Mouse (Mus musculus): ENCODE measurements around the gene Usf3. TPM values are rescaled to one million over a fixed set of nuclear protein-coding genes. Genes with fewer than 3 reads are reported as not detected.

Usf3 gene
- total and polyA plus RNA-seq, 3 experiments, result 4.0 to 8.5 (median 5.2) TPM

DNA sequence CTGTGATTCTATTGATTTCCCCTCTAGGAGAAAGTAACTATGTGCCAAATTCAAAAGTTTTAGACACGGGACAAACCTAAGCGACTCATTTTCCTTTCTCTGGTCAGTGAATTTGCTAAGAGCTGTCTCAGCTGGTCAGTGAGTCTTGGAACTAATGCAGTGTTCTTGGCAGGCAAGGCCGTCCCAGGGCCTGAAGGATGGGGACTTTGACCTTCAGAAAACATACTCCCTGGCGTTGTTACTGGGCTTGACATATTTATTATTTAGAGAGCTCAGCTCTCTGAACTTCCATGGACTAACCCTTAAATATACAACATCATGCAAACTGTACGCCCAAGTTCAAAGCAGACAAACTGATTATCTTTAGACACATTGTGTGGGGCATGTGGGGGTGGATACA lies 97.6 kb downstream of the Usf3 start:
- dilution Hi-C loops (cut with MboI; ENCODE audit: extremely low pct_ligation_motif_present, extremely low pct_unique_long_range_greater_than_20kb, low sequenced_read_pairs) (no loop called here), in situ Hi-C loops (cut with MboI; ENCODE audit: low pct_ligation_motif_present, low pct_unique_long_range_greater_than_20kb, low sequenced_read_pairs) (no loop called here)
- H3K9ac ChIP-seq (ENCODE audit: insufficient read depth, low read depth), result no peak overlapping the region
- H3K4me1 ChIP-seq (ENCODE audit: control insufficient read depth in 1 of 2, insufficient read depth in 2 of 2), result peaks cover 5 to 6% of the 10 kb centered on the region in 2 experiments; a peak in 2 of 4 replicates
- no peaks in the 10 kb centered on the region for H3K36me3 ChIP-seq (replicated peaks in 1 of 2; ENCODE audit: control insufficient read depth in 1 of 2, insufficient read depth in 1 of 2, low read length in 1 of 2)
- no peak overlapping the region for H3K4me3 ChIP-seq (replicated peaks in 1 of 3; ENCODE audit: low read depth in 2 of 3, low read length in 2 of 3, poor library complexity in 1 of 3)
- H3K4me2 ChIP-seq (ENCODE audit: insufficient read depth, low read depth, poor library complexity, severe bottlenecking), result no peak overlapping the region
- no peaks in the 10 kb centered on the region for H3K9me3 ChIP-seq (replicated peaks; ENCODE audit: low read length)
- no peak for TF ChIP-seq TCF12 (IDR thresholded peaks at IDR 0.05; ENCODE audit: low read depth, low read length)
- TF ChIP-seq NRF1 (IDR thresholded peaks at IDR 0.05; ENCODE audit: low read depth, low read length), result no peak
- no peak for TF ChIP-seq RCOR1 (conservative IDR thresholded peaks at IDR 0.05; ENCODE audit: low read depth, low read length)
- no peak for TF ChIP-seq MAX (IDR thresholded peaks at IDR 0.05; ENCODE audit: low read length)
- TF ChIP-seq ZNF384 (IDR thresholded peaks at IDR 0.05; ENCODE audit: low read depth, low read length), result no peak
- no peak for TF ChIP-seq POLR2A (IDR thresholded peaks at IDR 0.05; ENCODE audit: low read depth, low read length)
- no peak for TF ChIP-seq ZKSCAN1 (IDR thresholded peaks at IDR 0.05; ENCODE audit: borderline replicate concordance, low read depth, low read length)
- no peak for TF ChIP-seq ETS1 (conservative IDR thresholded peaks at IDR 0.05; ENCODE audit: low read depth, low read length)
- TF ChIP-seq EP300 (IDR thresholded peaks at IDR 0.05; ENCODE audit: low read length), result no peak
- no peak for TF ChIP-seq KAT2A (IDR thresholded peaks at IDR 0.05; ENCODE audit: insufficient replicate concordance, low read length)
- H3K27me3 ChIP-seq (replicated peaks), result no peaks in the 10 kb centered on the region
- no peak overlapping the region for H3K27ac ChIP-seq (ENCODE audit: insufficient read depth, low read depth)
- H3K79me2 ChIP-seq (replicated peaks; ENCODE audit: control insufficient read depth, extremely low read depth, insufficient read depth, poor library complexity, severe bottlenecking), result no peaks in the 10 kb centered on the region
- no peak for DNase-seq (ENCODE audit: extremely low read depth)

DNA sequence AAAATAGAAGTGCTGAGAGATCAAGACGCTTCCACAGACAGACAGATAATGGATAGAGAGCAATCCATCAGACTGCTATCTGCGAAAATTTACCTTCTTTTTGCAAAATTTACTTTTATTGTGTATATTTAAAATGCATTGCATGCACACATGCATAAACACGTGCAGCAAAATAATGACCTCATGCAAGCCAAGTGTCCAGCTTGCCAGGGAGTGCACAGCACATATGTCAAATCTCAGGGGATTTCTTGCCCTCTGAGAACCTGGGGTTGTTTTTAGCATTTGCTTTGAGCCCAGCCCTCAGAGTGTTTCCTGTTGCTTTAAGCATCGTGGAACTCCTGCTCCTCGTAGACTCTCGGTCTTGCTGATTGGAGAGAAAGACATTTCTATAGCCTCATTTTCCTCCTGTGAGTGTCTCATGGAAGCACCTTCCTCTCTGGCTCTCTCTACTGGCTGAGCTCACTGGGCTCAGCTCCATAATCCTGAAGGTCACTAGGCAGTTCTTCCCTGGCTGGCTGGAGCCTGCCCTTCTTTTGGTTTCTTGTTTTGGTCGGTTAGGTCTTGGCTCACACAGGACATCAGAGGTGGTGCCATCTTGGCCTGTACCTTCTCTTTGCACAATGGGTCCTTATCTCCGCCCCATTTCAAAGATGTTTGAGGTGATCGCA lies 98.5 kb downstream of the Usf3 start:
- dilution Hi-C loops (cut with MboI; ENCODE audit: extremely low pct_ligation_motif_present, extremely low pct_unique_long_range_greater_than_20kb, low sequenced_read_pairs), result no loop called here

More for the DNA sequence above, 98.5 kb downstream of the Usf3 start:
- Histone ChIP-seq H3K9ac (ENCODE audit: insufficient read depth, low read depth) (no peak overlapping the region), H3K9me3 (replicated peaks; ENCODE audit: low read length) (no peaks in the 10 kb centered on the region), H3K36me3 (replicated peaks in 1 of 2; ENCODE audit: control insufficient read depth in 1 of 2, insufficient read depth in 1 of 2, low read length in 1 of 2) (no peaks in the 10 kb centered on the region), H3K79me2 (replicated peaks; ENCODE audit: control insufficient read depth, extremely low read depth, insufficient read depth, poor library complexity, severe bottlenecking) (no peaks in the 10 kb centered on the region), H3K4me1 (ENCODE audit: control insufficient read depth in 1 of 2, insufficient read depth in 2 of 2) (peaks cover 5 to 6% of the 10 kb centered on the region in 2 experiments; a peak in 2 of 4 replicates), H3K27me3 (replicated peaks) (no peaks in the 10 kb centered on the region), H3K27ac (ENCODE audit: insufficient read depth, low read depth) (no peak overlapping the region), H3K4me2 (ENCODE audit: insufficient read depth, low read depth, poor library complexity, severe bottlenecking) (0 out of 2 replicates have a peak overlapping the region, but pooled peaks have one; percentile 1), H3K4me3 (replicated peaks in 1 of 3; ENCODE audit: low read depth in 2 of 3, low read length in 2 of 3, poor library complexity in 1 of 3) (no peak overlapping the region)
- 0 out of 2 replicates have a peak, but pooled peaks have one; percentile 21 for TF ChIP-seq MEF2A (IDR thresholded peaks at IDR 0.05; ENCODE audit: borderline replicate concordance, low read depth, low read length)
- TF ChIP-seq BHLHE40 (IDR thresholded peaks at IDR 0.05; ENCODE audit: low read depth, low read length), result peak; percentile 85
- peak; percentile 22; the same call in 1 of the 2 replicates for TF ChIP-seq EP300 (IDR thresholded peaks at IDR 0.05; ENCODE audit: low read length)
- TF ChIP-seq ETS1 (conservative IDR thresholded peaks at IDR 0.05; ENCODE audit: low read depth, low read length), result 0 out of 2 replicates have a peak, but pooled peaks have one; percentile 23
- TF ChIP-seq MAX (IDR thresholded peaks at IDR 0.05; ENCODE audit: low read length), result 0 out of 2 replicates have a peak, but pooled peaks have one; percentile 35
- no peak for TF ChIP-seq NRF1 (IDR thresholded peaks at IDR 0.05; ENCODE audit: low read depth, low read length)
- in situ Hi-C loops (cut with MboI; ENCODE audit: low pct_ligation_motif_present, low pct_unique_long_range_greater_than_20kb, low sequenced_read_pairs), result no loop called here
- DNase-seq (ENCODE audit: extremely low read depth), result no peak

Other genes starting within 250 kb of the Usf3 start
- gene Qtrt2, start 246.4 kb upstream of the Usf3 start, total RNA-seq (2012; rRNA removed), result 52.1 and 64.3 TPM in 2 replicates
- 94.1 and 108 TPM in 2 replicates for gene Qtrt2, start 246.4 kb upstream of the Usf3 start, total RNA-seq (2014; rRNA removed)
- 60.0 and 71.6 TPM in 2 replicates for gene Qtrt2, start 246.4 kb upstream of the Usf3 start, polyA plus RNA-seq (2012; ENCODE audit: insufficient read length, low read depth)
- gene Zdhhc23, start 193.5 kb upstream of the Usf3 start, total RNA-seq (2012; rRNA removed), result 0.59 and 0.68 TPM in 2 replicates
- 0.07 and 0.20 TPM in 2 replicates for gene Zdhhc23, start 193.5 kb upstream of the Usf3 start, total RNA-seq (2014; rRNA removed)
- 0.46 and 0.55 TPM in 2 replicates for gene Zdhhc23, start 193.5 kb upstream of the Usf3 start, polyA plus RNA-seq (2012; ENCODE audit: insufficient read length, low read depth)
- 1.5 and 1.9 TPM in 2 replicates for gene Gramd1c, start 109.9 kb upstream of the Usf3 start, total RNA-seq (2012; rRNA removed)
- gene Gramd1c, start 109.9 kb upstream of the Usf3 start, total RNA-seq (2014; rRNA removed), result 3.9 and 5.1 TPM in 2 replicates
- gene Gramd1c, start 109.9 kb upstream of the Usf3 start, polyA plus RNA-seq (2012; ENCODE audit: insufficient read length, low read depth), result 3.1 and 3.5 TPM in 2 replicates
- 72.4 and 78.5 TPM in 2 replicates for gene Atp6v1a, start 33.5 kb upstream of the Usf3 start, total RNA-seq (2012; rRNA removed)
- 104 and 113 TPM in 2 replicates for gene Atp6v1a, start 33.5 kb upstream of the Usf3 start, total RNA-seq (2014; rRNA removed)
- 71.2 and 75.0 TPM in 2 replicates for gene Atp6v1a, start 33.5 kb upstream of the Usf3 start, polyA plus RNA-seq (2012; ENCODE audit: insufficient read length, low read depth)
- 40.1 and 57.5 TPM in 2 replicates for gene Naa50, start 33.4 kb upstream of the Usf3 start, total RNA-seq (2012; rRNA removed)
- gene Naa50, start 33.4 kb upstream of the Usf3 start, total RNA-seq (2014; rRNA removed), result 121 and 122 TPM in 2 replicates
- gene Naa50, start 33.4 kb upstream of the Usf3 start, polyA plus RNA-seq (2012; ENCODE audit: insufficient read length, low read depth), result 186 and 200 TPM in 2 replicates
- gene Sidt1, start 159.9 kb downstream of the Usf3 start, total RNA-seq (2012; rRNA removed), result not detected in 2 replicates
- gene Sidt1, start 159.9 kb downstream of the Usf3 start, total RNA-seq (2014; rRNA removed), result not detected in 2 replicates
- not detected in 2 replicates for gene Sidt1, start 159.9 kb downstream of the Usf3 start, polyA plus RNA-seq (2012; ENCODE audit: insufficient read length, low read depth)
- gene Spice1, start 173.9 kb downstream of the Usf3 start, total RNA-seq (2012; rRNA removed), result 10.5 and 15.7 TPM in 2 replicates
- gene Spice1, start 173.9 kb downstream of the Usf3 start, total RNA-seq (2014; rRNA removed), result 19.6 and 23.8 TPM in 2 replicates
- gene Spice1, start 173.9 kb downstream of the Usf3 start, polyA plus RNA-seq (2012; ENCODE audit: insufficient read length, low read depth), result 12.1 and 14.9 TPM in 2 replicates
- gene Cfap44, start 221.6 kb downstream of the Usf3 start, total RNA-seq (2012; rRNA removed), result not detected in 2 replicates
- gene Cfap44, start 221.6 kb downstream of the Usf3 start, total RNA-seq (2014; rRNA removed), result not detected in 2 replicates
- gene Cfap44, start 221.6 kb downstream of the Usf3 start, polyA plus RNA-seq (2012; ENCODE audit: insufficient read length, low read depth), result not detected in 2 replicates

Data from CH12.LX (cell line).